Mouse (Mus musculus): ENCODE results near the gene Vtn.

DNA sequence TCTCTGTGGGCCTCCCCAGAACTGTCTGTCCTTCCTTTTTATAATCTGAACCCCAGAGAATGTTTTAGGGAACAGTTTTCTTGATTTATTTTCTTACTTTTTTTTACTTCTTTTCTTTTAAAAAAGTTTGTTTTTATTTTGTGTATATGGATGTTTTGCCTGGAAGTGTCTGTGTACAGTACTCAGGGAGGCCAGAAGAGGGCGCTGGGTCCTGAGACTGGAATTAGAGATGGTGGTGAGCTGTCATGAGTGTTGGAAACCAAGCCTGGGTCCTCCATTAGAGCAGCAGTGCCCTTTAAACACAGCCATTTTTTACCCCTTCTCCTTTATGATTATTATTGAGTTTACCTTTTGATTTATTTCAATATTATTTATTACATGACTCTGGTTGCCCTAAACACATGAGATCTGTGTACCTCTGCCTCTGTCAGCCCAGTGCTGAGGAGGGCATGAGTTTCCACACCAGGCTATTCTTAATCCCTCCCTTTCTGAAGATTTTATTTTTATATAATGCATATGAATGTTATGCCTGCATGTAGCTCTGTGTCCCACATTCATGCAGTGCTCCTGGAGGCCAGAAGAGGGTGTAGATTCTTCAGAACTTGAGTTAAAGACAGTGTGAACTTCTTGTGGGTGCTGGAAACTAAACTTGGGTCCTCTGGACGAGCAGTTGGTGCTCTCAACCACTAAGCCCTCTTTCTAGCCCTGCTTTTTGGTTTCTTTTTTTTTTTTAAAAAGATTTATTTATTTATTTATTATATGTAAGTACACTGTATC, 16.8 kb downstream of the Vtn start:
- TF ChIP-seq POLR2A (IDR thresholded peaks at IDR 0.05; ENCODE audit: borderline replicate concordance, control insufficient read depth, low read depth, low read length) (no peak), CTCF (IDR thresholded peaks at IDR 0.05; ENCODE audit: control insufficient read depth, insufficient read depth, low read length) (peak; percentile 45; the same call in 1 of the 2 replicates)
